Mouse (Mus musculus): ENCODE measurements around the gene Ate1.

- TF ChIP-seq GATA1 (IDR thresholded peaks at IDR 0.05; ENCODE audit: low read length) (no peak), TAL1 (IDR thresholded peaks at IDR 0.05; ENCODE audit: low read length) (no peak)
Observed at GRCm38 (mm10) chr7:130510243-130510642, 9.9 kb downstream of the Ate1 start.
